Mouse (Mus musculus) midbrain, embryonic 11.5 days (tissue): ENCODE measurements around the gene Mllt11. TPM values are rescaled to one million over a fixed set of nuclear protein-coding genes. Genes with fewer than 3 reads are reported as not detected.

ENCODE experiments used
- ATAC-seq: fragments of 200-750 bp; cut with Nextera tagmentation; 2 replicates; pipeline ENCODE4 v1.8.0; 2017; ENCODE audit warnings: moderate TSS enrichment, moderate library complexity; ENCODE audit not compliant: low FRiP score
- DNase-seq: peaks from one replicate; pipeline ENCODE4 v3.0.0; 2015; ENCODE audit warnings: low spot score; ENCODE audit errors: missing footprints
- H3K27ac ChIP-seq: fragments of 300-500 bp; sonication (generic); 2 replicates; pipeline ENCODE4 v1.5.1; 2014; ENCODE audit warnings: low read depth, low read length
- H3K27me3 ChIP-seq: fragments of 300-500 bp; sonication (generic); 2 replicates; pipeline ENCODE4 v1.6.1; 2014; ENCODE audit warnings: mild to moderate bottlenecking, low read length, moderate library complexity, mixed read lengths; ENCODE audit not compliant: control insufficient read depth, insufficient read depth
- H3K36me3 ChIP-seq: fragments of 300-500 bp; sonication (generic); 2 replicates; pipeline ENCODE4 v1.6.1; 2014; ENCODE audit warnings: mild to moderate bottlenecking, low read length, moderate library complexity, mixed read lengths; ENCODE audit not compliant: control insufficient read depth, insufficient read depth
- H3K4me1 ChIP-seq: fragments of 300-500 bp; sonication (generic); 2 replicates; pipeline ENCODE4 v1.6.1; 2014; ENCODE audit warnings: low read length; ENCODE audit not compliant: control insufficient read depth, insufficient read depth
- H3K4me2 ChIP-seq: fragments of 300-500 bp; sonication (generic); 2 replicates; pipeline ENCODE4 v1.6.1; 2014; ENCODE audit warnings: mild to moderate bottlenecking, moderate library complexity
- H3K4me3 ChIP-seq: fragments of 300-500 bp; sonication (generic); 2 replicates; pipeline ENCODE4 v1.5.1; 2014; ENCODE audit warnings: low read depth, low read length
- H3K9ac ChIP-seq: fragments of 300-500 bp; sonication (generic); 2 replicates; pipeline ENCODE4 v1.6.1; 2014; ENCODE audit warnings: low read length
- H3K9me3 ChIP-seq: fragments of 300-500 bp; sonication (generic); 2 replicates; pipeline ENCODE4 v1.6.1; 2016; ENCODE audit warnings: low read length; ENCODE audit not compliant: control insufficient read depth
- WGBS: fragments of 180-500 bp; shearing (Covaris S2); extraction: QIAGEN DNeasy Blood & Tissue Kit; methylation state at CpG from one replicate; pipeline ENCODE4 v1.1.7; 2014; 5-methylcytosine and 5-hydroxymethylcytosine counted together
- polyA plus RNA-seq: library from polyadenylated mRNA; unstranded; fragments of >200 nt; fragmentation: Nextera tagmentation; extraction: Ambion mirVana; gene quantifications from 2 replicates; pipeline ENCODE4 v1.2.1, GENCODE M21; 2014

The Mllt11 gene
- polyA plus RNA-seq, 1 experiment from 2014 or later = 124 TPM

- Histone ChIP-seq H3K9me3 (no peaks in the 10 kb centered on the region), H3K9ac (no peak overlapping the region), H3K4me1 (no peaks in the 10 kb centered on the region), H3K27me3 (no peaks in the 10 kb centered on the region), H3K4me3 (no peak overlapping the region), H3K4me2 (no peak overlapping the region), H3K36me3 (peaks cover 3% of the 10 kb centered on the region; the same call in 1 of the 2 replicates), H3K27ac (no peak overlapping the region)
- DNase-seq = no peak
- no peak for ATAC-seq
- WGBS = 88% methylated on average over 12 of the region's 12 CpGs
Measured at GRCm38 (mm10) chr3:95270766-95271364, 38.9 kb upstream of the Mllt11 start.

GRCm38 (mm10) chr3:95269789-95270188, 37.8 kb upstream of the Mllt11 start:
- Histone ChIP-seq H3K36me3 (peaks cover 3% of the 10 kb centered on the region; the same call in 1 of the 2 replicates), H3K4me1 (no peaks in the 10 kb centered on the region), H3K9ac (no peak overlapping the region), H3K27ac (no peak overlapping the region), H3K4me2 (no peak overlapping the region), H3K27me3 (no peaks in the 10 kb centered on the region), H3K9me3 (no peaks in the 10 kb centered on the region), H3K4me3 (no peak overlapping the region)
- DNase-seq (no peak), ATAC-seq (no peak)
- 92% methylated on average over 5 of the region's 5 CpGs for WGBS

DNA sequence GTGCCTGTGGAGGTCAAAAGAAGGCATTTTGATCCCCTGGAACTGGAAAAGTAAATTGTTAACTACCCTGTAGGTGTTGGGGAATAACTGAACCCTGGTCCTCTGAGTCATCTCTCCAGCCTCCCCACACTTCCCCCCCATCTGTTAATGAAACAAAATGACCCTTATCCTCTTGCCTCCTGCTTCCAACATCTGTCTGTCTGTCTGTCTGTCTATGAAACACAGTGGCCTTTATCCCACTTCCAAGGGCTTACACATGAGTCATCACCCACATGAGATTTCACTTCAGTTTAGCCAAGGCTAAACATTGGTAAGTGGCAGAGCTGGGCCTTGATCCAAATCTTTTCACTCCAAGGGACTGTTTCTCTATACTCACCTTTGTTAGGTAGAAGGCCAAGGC, 35.9 kb upstream of the Mllt11 start:
- H3K4me2 ChIP-seq = no peak overlapping the region
- no peak overlapping the region for H3K9ac ChIP-seq
- DNase-seq = no peak
- no peaks in the 10 kb centered on the region for H3K4me1 ChIP-seq
- H3K36me3 ChIP-seq = peaks cover 7% of the 10 kb centered on the region; the same call in 1 of the 2 replicates
- H3K4me3 ChIP-seq = no peak overlapping the region
- H3K27ac ChIP-seq = no peak overlapping the region
- H3K27me3 ChIP-seq = no peaks in the 10 kb centered on the region
- no peaks in the 10 kb centered on the region for H3K9me3 ChIP-seq
- no peak for ATAC-seq

- ATAC-seq = no peak
- H3K9me3 ChIP-seq = no peaks in the 10 kb centered on the region
- no peaks in the 10 kb centered on the region for H3K4me1 ChIP-seq
- 94% methylated on average over 3 of the region's 3 CpGs for WGBS
- H3K9ac ChIP-seq = no peak overlapping the region
- DNase-seq = no peak
- no peak overlapping the region for H3K4me2 ChIP-seq
- H3K27me3 ChIP-seq = no peaks in the 10 kb centered on the region
- peaks cover 7% of the 10 kb centered on the region; the same call in 1 of the 2 replicates for H3K36me3 ChIP-seq
- no peak overlapping the region for H3K4me3 ChIP-seq
- H3K27ac ChIP-seq = no peak overlapping the region
Measured at GRCm38 (mm10) chr3:95266052-95266451, 34.1 kb upstream of the Mllt11 start.

DNA sequence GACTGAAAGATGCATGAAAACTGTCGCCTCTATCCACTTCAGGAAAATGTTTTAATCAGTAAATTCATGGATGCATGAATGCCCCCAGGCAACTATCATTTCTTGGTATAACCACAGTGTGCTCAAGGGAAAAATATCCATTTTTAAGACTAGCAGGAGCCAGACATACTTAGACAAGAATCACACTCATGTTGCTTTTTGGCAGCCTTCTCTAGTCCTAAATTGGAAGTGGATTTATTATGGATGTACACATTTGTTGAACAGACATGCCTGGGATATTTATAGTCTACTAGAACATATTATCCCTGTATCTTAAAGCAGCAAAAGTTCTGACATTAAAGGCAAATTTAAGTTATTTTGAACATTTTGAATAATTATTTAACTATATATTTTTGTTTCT, 32.8 kb upstream of the Mllt11 start:
- peaks cover 10% of the 10 kb centered on the region; the same call in 1 of the 2 replicates for H3K36me3 ChIP-seq
- ATAC-seq (no peak), DNase-seq (no peak)
- H3K4me2 ChIP-seq = no peak overlapping the region
- H3K9ac ChIP-seq = no peak overlapping the region
- no peak overlapping the region for H3K27ac ChIP-seq
- 93% methylated on average over 1 of the region's 1 CpGs for WGBS
- H3K4me3 ChIP-seq = no peak overlapping the region
- no peaks in the 10 kb centered on the region for H3K9me3 ChIP-seq
- no peaks in the 10 kb centered on the region for H3K4me1 ChIP-seq
- H3K27me3 ChIP-seq = no peaks in the 10 kb centered on the region

- 49% methylated on average over 11 of the region's 11 CpGs for WGBS
- DNase-seq (peak; percentile 90), ATAC-seq (no peak)
- H3K9me3 ChIP-seq = no peaks in the 10 kb centered on the region
- H3K36me3 ChIP-seq = peaks cover 14% of the 10 kb centered on the region; the same call in 1 of the 2 replicates
- H3K4me3 ChIP-seq = no peak overlapping the region
- no peak overlapping the region for H3K27ac ChIP-seq
- H3K9ac ChIP-seq = no peak overlapping the region
- no peaks in the 10 kb centered on the region for H3K27me3 ChIP-seq
- no peaks in the 10 kb centered on the region for H3K4me1 ChIP-seq
- H3K4me2 ChIP-seq = no peak overlapping the region
Measured at GRCm38 (mm10) chr3:95263089-95263739, 31.2 kb upstream of the Mllt11 start.

DNA sequence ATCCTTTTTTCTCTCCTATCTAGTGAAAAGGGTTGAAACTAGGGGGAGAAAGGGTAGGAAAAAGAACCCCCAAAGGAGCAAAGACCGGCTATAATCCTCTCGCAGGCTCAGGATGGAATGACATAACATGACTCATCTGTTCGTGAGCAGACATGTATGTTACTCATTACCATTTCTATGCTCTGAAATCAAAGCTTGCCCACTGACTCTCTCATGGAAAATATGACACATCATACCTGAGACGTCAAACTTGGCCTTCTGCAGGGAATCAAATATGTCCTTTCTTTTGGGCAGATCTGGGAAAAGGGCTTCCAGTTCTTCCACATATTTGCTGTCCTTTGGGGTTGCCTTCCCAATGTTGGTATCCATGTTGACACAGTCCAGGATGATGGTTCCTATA, 30.0 kb upstream of the Mllt11 start:
- Histone ChIP-seq H3K4me3 (no peak overlapping the region), H3K36me3 (peaks cover 16% of the 10 kb centered on the region), H3K27me3 (no peaks in the 10 kb centered on the region), H3K9ac (no peak overlapping the region), H3K4me2 (no peak overlapping the region), H3K27ac (no peak overlapping the region), H3K4me1 (no peaks in the 10 kb centered on the region), H3K9me3 (no peaks in the 10 kb centered on the region)
- DNase-seq = no peak
- ATAC-seq = no peak
- 90% methylated on average over 4 of the region's 4 CpGs for WGBS

GRCm38 (mm10) chr3:95256931-95257330, 25.0 kb upstream of the Mllt11 start:
- no peaks in the 10 kb centered on the region for H3K9me3 ChIP-seq
- H3K9ac ChIP-seq = no peak overlapping the region
- peaks cover 14% of the 10 kb centered on the region for H3K36me3 ChIP-seq
- H3K4me2 ChIP-seq = no peak overlapping the region
- ATAC-seq (no peak), DNase-seq (no peak)
- WGBS = 85% methylated on average over 5 of the region's 5 CpGs
- no peaks in the 10 kb centered on the region for H3K4me1 ChIP-seq
- H3K27me3 ChIP-seq = no peaks in the 10 kb centered on the region
- H3K27ac ChIP-seq = no peak overlapping the region
- no peak overlapping the region for H3K4me3 ChIP-seq

DNA sequence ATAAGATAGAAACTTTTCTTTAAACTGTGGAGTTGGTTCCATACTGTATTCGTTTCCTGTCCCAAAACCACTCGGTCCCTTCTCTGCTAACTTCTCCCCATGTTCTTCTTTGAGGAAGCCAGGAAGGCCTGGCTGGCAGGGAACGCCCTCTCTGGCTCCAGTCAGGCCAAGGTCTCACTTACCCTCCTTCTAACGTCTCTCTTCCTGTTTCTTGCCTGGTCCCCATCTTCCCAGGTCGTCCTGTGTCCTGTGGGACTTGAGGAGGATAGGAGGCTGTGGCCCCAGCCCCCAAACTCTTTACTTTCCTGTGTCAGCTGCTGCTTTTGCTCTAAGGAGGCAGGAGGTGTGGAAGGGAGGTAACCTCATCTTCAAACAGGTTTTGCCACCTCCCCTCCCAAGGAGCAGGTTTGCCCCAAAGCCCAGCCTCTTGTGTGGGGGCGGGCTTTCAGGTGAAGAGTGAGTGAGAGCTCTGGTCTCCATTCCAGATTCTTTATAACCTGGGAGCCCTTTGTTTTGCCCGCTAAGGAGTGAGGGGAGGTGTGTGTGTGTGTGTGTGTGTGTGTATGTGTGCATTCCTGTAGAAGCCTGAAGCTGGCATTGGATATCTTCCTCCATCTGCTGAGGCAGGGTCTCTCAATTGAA, 18.9 kb upstream of the Mllt11 start, which contains the start of gene Bnipl:
Bnipl (minus strand) TSS at position 411 of the 642 bp plus-strand sequence.
- H3K4me2 ChIP-seq = no peak within 1 kb of the TSS
- no peak within 1 kb of the TSS for H3K9ac ChIP-seq
- no peak within 1 kb of the TSS for H3K27ac ChIP-seq
- WGBS = 61% methylated on average over 7 of the region's 7 CpGs
- H3K9me3 ChIP-seq = no peaks in the 10 kb centered on the region
- no peak for ATAC-seq
- H3K4me1 ChIP-seq = no peaks in the 10 kb centered on the region
- no peaks in the 10 kb centered on the region for H3K27me3 ChIP-seq
- H3K4me3 ChIP-seq = no peak within 1 kb of the TSS
- no peak for DNase-seq
- H3K36me3 ChIP-seq = no peaks in the 10 kb centered on the region; the same call in none of the 2 replicates
